Mouse (Mus musculus): ENCODE results near the gene Avpi1.

DNA sequence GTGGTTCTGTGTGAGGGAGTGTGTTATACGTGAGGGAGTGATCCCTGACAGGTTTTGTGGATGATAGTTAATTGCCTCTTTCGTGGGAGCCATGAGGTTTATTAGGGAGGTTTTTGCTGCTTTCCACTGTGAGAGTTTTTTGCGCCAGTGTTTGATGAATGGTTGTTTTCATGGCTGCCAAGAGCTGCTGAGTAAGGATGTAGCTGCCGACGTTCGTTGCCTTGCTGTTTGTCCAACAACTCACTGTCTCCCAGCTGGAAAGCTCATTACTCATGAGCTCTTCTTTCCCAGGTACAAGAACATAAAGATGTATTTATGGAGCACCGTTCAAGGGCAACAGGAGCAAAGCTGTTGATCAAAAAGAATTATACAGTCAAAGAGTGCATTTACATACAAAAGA is 35.3 kb upstream of the Avpi1 start:
- TF ChIP-seq POLR2A (IDR thresholded peaks at IDR 0.05; ENCODE audit: control insufficient read depth, low read depth, low read length) (no peak), CTCF (IDR thresholded peaks at IDR 0.05; ENCODE audit: control insufficient read depth, insufficient read depth, insufficient replicate concordance, low read depth, low read length) (no peak)
